In the genomic region with DNA sequence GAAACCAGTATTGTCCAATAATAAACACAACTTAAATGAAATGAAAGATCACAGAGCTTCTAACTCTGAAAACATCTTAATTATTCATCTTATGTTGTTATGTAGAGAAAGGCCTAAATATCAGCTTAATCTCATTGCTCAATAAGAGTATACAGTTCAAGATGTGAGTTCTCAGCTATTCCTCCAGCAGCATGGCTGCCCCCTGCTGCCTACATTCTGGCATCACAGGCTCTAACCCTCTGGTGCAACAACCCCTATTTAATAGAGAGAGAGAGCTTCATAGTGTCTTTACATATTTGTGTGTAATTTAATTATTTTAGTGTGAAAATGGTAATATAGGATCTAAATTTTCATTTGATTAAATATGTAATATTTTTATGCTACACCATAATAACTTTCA, we compare ENCODE assay signal across 10 mouse cellular contexts.
DNase-seq lines count a peak whose midpoint lies in the region; ATAC-seq and TF ChIP-seq lines count a peak whose summit lies in the region.
"Had no signal": no experiment of that assay in that cellular context is flagged by ENCODE, and none has a peak within 500 bp of the region (broad histone marks: within the 10 kb centered on the region; RNA-seq: fewer than 3 reads in every experiment).

No protein-coding gene starts in this region.

- no peak for DNase-seq in lung, postnatal 0 days (ENCODE audit: low spot score)
- no peak for DNase-seq in lung, postnatal 10 days
- peak; percentile 51 for DNase-seq in adrenal gland, postnatal 14 days
- no peak for DNase-seq in liver, embryonic 14.5 days (ENCODE audit: low read depth in 3 of 3, low spot score in 3 of 3)
- DNase-seq in right cerebral cortex, adult 2 months (ENCODE audit: low spot score in 2 of 2) = no peak
- DNase-seq: spleen, adult 18-20 months had no signal

- H3K4me2 ChIP-seq in forebrain, embryonic 12.5 days = no peak overlapping the region
- no peak overlapping the region for H3K4me2 ChIP-seq in forebrain, embryonic 13.5 days
- H3K4me2 ChIP-seq in lung, postnatal 0 days (replicated peaks; ENCODE audit: low read depth, low read length) = no peak overlapping the region
- no peak overlapping the region for H3K4me2 ChIP-seq in liver, embryonic 14.5 days (ENCODE audit: low read depth)
- H3K4me2 ChIP-seq: limb, embryonic 13.5 days had no signal

- 0 out of 2 replicates have a peak, but pooled peaks have one; percentile 44 for ATAC-seq in forebrain, embryonic 12.5 days (ENCODE audit: low FRiP score)
- no peak for ATAC-seq in forebrain, embryonic 13.5 days
- ATAC-seq in lung, postnatal 0 days = no peak
- no peak for ATAC-seq in liver, embryonic 14.5 days (ENCODE audit: insufficient read depth)
- ATAC-seq in erythroid progenitor cell, adult 5-6 weeks (replicated peaks; ENCODE audit: low FRiP score, poor library complexity, severe bottlenecking) = no peak

- TF ChIP-seq CTCF in lung, postnatal 0 days (IDR thresholded peaks at IDR 0.05) = peak; percentile 25
- peak; percentile 10; the same call in 1 of the 2 replicates for TF ChIP-seq CTCF in liver, embryonic 14.5 days (IDR thresholded peaks at IDR 0.05; ENCODE audit: low read depth)

- no peaks in the 10 kb centered on the region for H3K27me3 ChIP-seq in forebrain, embryonic 12.5 days
- H3K27me3 ChIP-seq in forebrain, embryonic 13.5 days = no peaks in the 10 kb centered on the region
- no peaks in the 10 kb centered on the region for H3K27me3 ChIP-seq in lung, postnatal 0 days (replicated peaks; ENCODE audit: insufficient read depth, low read length)
- H3K27me3 ChIP-seq in liver, embryonic 14.5 days (ENCODE audit: control insufficient read depth, insufficient read depth, low read length) = no peaks in the 10 kb centered on the region
- H3K27me3 ChIP-seq: limb, embryonic 13.5 days had no signal

- TF ChIP-seq EP300 in lung, postnatal 0 days (IDR thresholded peaks at IDR 0.05) = no peak
- no peak for TF ChIP-seq EP300 in liver, embryonic 14.5 days (IDR thresholded peaks at IDR 0.05; ENCODE audit: low read depth)

- no peak overlapping the region for H3K9ac ChIP-seq in forebrain, embryonic 12.5 days
- H3K9ac ChIP-seq in forebrain, embryonic 13.5 days = no peak overlapping the region
- no peak overlapping the region for H3K9ac ChIP-seq in lung, postnatal 0 days (replicated peaks; ENCODE audit: low read depth)
- no peak overlapping the region for H3K9ac ChIP-seq in liver, embryonic 14.5 days (replicated peaks)
- H3K9ac ChIP-seq: limb, embryonic 13.5 days had no signal

- H3K36me3 ChIP-seq in forebrain, embryonic 12.5 days (replicated peaks) = no peaks in the 10 kb centered on the region
- H3K36me3 ChIP-seq in forebrain, embryonic 13.5 days (ENCODE audit: poor library complexity, severe bottlenecking) = no peaks in the 10 kb centered on the region
- H3K36me3 ChIP-seq in lung, postnatal 0 days (ENCODE audit: insufficient read depth, low read length) = no peaks in the 10 kb centered on the region
- no peaks in the 10 kb centered on the region for H3K36me3 ChIP-seq in liver, embryonic 14.5 days (replicated peaks; ENCODE audit: control insufficient read depth, insufficient read depth, low read depth)
- H3K36me3 ChIP-seq: limb, embryonic 13.5 days had no signal

- H3K27ac ChIP-seq in forebrain, embryonic 12.5 days = no peak overlapping the region
- no peak overlapping the region for H3K27ac ChIP-seq in forebrain, embryonic 13.5 days
- H3K27ac ChIP-seq in lung, postnatal 0 days (ENCODE audit: low read length) = no peak overlapping the region
- H3K27ac ChIP-seq in liver, embryonic 14.5 days = no peak overlapping the region
- H3K27ac ChIP-seq: limb, embryonic 13.5 days had no signal

- no peak overlapping the region for H3K4me3 ChIP-seq in forebrain, embryonic 12.5 days (replicated peaks)
- H3K4me3 ChIP-seq in forebrain, embryonic 13.5 days = no peak overlapping the region
- no peak overlapping the region for H3K4me3 ChIP-seq in lung, postnatal 0 days (ENCODE audit: low read depth, low read length)
- no peak overlapping the region for H3K4me3 ChIP-seq in liver, embryonic 14.5 days (ENCODE audit: insufficient read depth in 1 of 2, low read depth in 2 of 2, low read length in 2 of 2)
- H3K4me3 ChIP-seq: limb, embryonic 13.5 days had no signal

- H3K9me3 ChIP-seq in forebrain, embryonic 12.5 days = no peaks in the 10 kb centered on the region
- no peaks in the 10 kb centered on the region for H3K9me3 ChIP-seq in forebrain, embryonic 13.5 days (replicated peaks)
- H3K9me3 ChIP-seq in lung, postnatal 0 days (ENCODE audit: low read length) = no peaks in the 10 kb centered on the region
- H3K9me3 ChIP-seq in liver, embryonic 14.5 days (ENCODE audit: control insufficient read depth, low read length) = no peaks in the 10 kb centered on the region
- H3K9me3 ChIP-seq: limb, embryonic 13.5 days had no signal

- no peaks in the 10 kb centered on the region for H3K4me1 ChIP-seq in forebrain, embryonic 12.5 days
- H3K4me1 ChIP-seq in forebrain, embryonic 13.5 days = no peaks in the 10 kb centered on the region
- no peaks in the 10 kb centered on the region for H3K4me1 ChIP-seq in lung, postnatal 0 days (ENCODE audit: insufficient read depth, low read depth, low read length)
- no peaks in the 10 kb centered on the region for H3K4me1 ChIP-seq in liver, embryonic 14.5 days (replicated peaks; ENCODE audit: control insufficient read depth in 2 of 2, insufficient read depth in 2 of 2, low read length in 1 of 2)
- H3K4me1 ChIP-seq: limb, embryonic 13.5 days had no signal
